Mouse (Mus musculus): ENCODE results near the gene Rimklb. TPM values are rescaled to one million over a fixed set of nuclear protein-coding genes. Genes with fewer than 3 reads are reported as not detected.

The Rimklb gene
- 0.26 and 0.29 TPM in 2 replicates for polyA plus RNA-seq (2012; rRNA removed; ENCODE audit: low replicate concordance)

DNA sequence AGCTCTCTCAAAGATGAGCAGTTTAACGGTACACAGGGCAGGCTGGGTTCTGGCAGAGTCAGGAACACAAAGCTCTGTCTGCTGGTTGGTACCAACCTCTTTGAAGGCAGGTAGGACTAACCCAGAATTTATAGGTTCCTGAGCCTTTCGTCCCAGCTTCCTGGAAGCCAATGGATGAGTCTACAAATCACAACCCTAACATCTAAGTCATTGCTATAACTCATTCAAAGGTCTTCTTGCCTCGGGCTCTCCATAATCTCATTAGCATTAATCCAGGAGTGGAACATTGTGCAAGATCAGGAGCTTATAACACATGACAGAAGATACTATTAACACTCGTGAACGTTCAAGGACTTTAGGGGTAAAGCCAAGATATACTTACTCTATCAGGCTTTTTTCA lies at the start of gene Rimklb:
Gene Rimklb, minus strand, starts transcription at position 101 of the 400 bp plus-strand sequence.

DNA sequence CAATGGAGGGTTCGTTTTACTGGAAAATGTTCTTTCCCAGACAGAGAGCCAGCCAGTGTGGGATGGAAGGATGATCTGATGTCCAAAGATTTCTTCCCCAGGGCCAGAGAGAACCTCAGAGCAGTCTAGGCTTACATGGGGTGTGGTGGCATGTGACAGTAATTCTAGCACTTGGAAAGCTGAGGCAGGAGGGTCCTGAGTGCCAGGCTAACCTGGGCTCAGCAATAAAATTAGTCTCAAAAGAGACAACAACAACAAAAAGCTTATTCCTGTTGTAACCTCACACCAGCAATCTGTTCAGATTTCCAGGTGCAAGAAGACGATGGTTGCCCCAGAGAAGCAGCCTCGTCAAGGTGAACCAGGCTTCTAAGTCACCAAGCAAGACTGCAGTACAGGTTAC lies 7.0 kb upstream of the Rimklb start, which contains the start of gene Mfap5:
Gene Mfap5, plus strand, starts transcription at position 301 of the 400 bp plus-strand sequence.

Other genes with a start within 250 kb of the Rimklb start
- 0.32 and 0.62 TPM in 2 replicates for gene Klrg1, start 215.9 kb downstream of the Rimklb start, polyA plus RNA-seq (2012; rRNA removed; ENCODE audit: low replicate concordance)
- gene M6pr, start 190.0 kb downstream of the Rimklb start, polyA plus RNA-seq (2012; rRNA removed; ENCODE audit: low replicate concordance): 44.6 and 71.4 TPM in 2 replicates
- gene Phc1, start 158.2 kb downstream of the Rimklb start, polyA plus RNA-seq (2012; rRNA removed; ENCODE audit: low replicate concordance): 38.8 and 50.3 TPM in 2 replicates
- 325 and 525 TPM in 2 replicates for gene Mfap5, start 7.1 kb upstream of the Rimklb start, polyA plus RNA-seq (2012; rRNA removed; ENCODE audit: low replicate concordance)
- 0.43 TPM in 1 of 2 replicates, not detected in the other for gene Aicda, start 55.0 kb upstream of the Rimklb start, polyA plus RNA-seq (2012; rRNA removed; ENCODE audit: low replicate concordance)
- gene Apobec1, start 103.7 kb upstream of the Rimklb start, polyA plus RNA-seq (2012; rRNA removed; ENCODE audit: low replicate concordance): 44.7 and 63.3 TPM in 2 replicates
- gene Gdf3, start 111.3 kb upstream of the Rimklb start, polyA plus RNA-seq (2012; rRNA removed; ENCODE audit: low replicate concordance): 0.10 TPM in 2 replicates
- gene Dppa3, start 127.6 kb upstream of the Rimklb start, polyA plus RNA-seq (2012; rRNA removed; ENCODE audit: low replicate concordance): not detected in 2 replicates
- gene Nanog, start 208.7 kb upstream of the Rimklb start, polyA plus RNA-seq (2012; rRNA removed; ENCODE audit: low replicate concordance): 0.14 and 0.22 TPM in 2 replicates